Mouse (Mus musculus): Measurements from ENCODE around the gene Ptprg. TPM values are rescaled to one million over a fixed set of nuclear protein-coding genes. Genes with fewer than 3 reads are reported as not detected.
A peak's percentile ranks its signal among the peaks of the same experiment; 100 is the strongest.

The Ptprg gene
- polyA plus RNA-seq, 1 experiment from 2014 or later, result 1.5 TPM

DNA sequence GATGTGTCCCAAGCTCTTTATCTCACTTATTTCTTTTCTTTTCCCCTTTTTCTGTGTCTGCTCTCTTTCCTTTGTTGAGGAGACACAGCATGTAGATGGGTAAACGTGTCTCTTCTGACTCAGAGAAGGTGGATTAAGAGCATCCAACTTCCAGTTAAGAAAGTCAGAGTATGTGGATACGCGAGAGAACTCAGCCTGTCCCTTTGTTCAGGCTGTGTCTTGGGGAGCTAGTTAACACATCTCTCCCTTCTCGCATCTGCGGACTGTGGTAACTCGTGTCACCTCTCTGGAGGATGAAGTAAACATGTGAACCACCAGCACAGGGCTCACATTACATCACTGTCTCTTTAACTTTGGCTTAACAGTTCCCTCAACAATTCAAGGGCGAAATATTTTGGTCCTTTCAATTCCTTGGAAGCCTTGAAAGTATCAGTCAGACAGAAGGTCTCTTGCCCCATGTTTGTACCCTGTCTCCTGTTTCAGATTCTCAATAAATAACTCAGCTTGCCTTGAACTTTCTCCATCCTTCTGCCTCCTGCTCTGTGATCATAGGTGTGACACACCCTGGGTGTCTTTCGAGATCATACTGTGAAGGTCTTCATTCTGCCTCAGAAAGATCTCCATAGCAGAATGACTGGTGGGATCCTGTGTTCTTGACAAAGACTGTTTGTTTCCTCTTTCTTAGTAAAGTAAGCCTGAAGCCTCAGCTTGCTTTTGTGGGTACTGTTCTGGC lies 51.0 kb downstream of the Ptprg start:
- no peak for ATAC-seq (ENCODE audit: low read depth)
- H3K9ac ChIP-seq (ENCODE audit: low read depth, low read length), result no peak overlapping the region
- no peak overlapping the region for H3K4me3 ChIP-seq (ENCODE audit: low read depth, low read length)
- 46% methylated on average over 8 of the region's 8 CpGs for WGBS (ENCODE audit: insufficient replicate concordance)
- no peaks in the 10 kb centered on the region for H3K27me3 ChIP-seq (ENCODE audit: control insufficient read depth, insufficient read depth, low read depth, low read length)
- H3K4me2 ChIP-seq (ENCODE audit: low read depth, low read length), result no peak overlapping the region
- no peaks in the 10 kb centered on the region for H3K9me3 ChIP-seq (replicated peaks; ENCODE audit: control insufficient read depth, low read length)
- no peaks in the 10 kb centered on the region for H3K36me3 ChIP-seq (ENCODE audit: control insufficient read depth, insufficient read depth)
- no peaks in the 10 kb centered on the region for H3K4me1 ChIP-seq (ENCODE audit: control insufficient read depth, low read depth, low read length)
- H3K27ac ChIP-seq (ENCODE audit: low read length), result no peak overlapping the region

DNA sequence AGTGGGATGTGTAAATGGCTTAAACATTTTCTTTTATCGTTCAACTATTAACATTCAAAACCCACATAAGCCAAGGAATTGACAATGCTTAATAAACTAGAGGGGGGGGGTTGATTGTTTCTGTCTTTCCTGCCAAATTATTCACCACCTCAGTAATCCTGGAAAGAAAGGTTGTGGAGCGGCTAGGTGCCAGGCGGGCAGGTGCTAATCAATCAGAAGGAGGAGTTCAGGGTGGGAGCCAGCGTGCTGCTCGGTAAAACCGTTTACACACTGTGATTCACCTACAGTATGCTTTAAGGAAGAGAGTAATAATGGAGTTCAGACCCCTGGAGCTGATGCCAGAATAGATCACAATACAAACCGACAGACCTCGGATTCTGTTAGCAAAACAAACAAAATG lies 55.0 kb downstream of the Ptprg start:
- H3K4me3 ChIP-seq (ENCODE audit: low read depth, low read length), result no peak overlapping the region
- no peak for ATAC-seq (ENCODE audit: low read depth)
- H3K9me3 ChIP-seq (replicated peaks; ENCODE audit: control insufficient read depth, low read length), result no peaks in the 10 kb centered on the region
- H3K27me3 ChIP-seq (ENCODE audit: control insufficient read depth, insufficient read depth, low read depth, low read length), result no peaks in the 10 kb centered on the region
- no peak overlapping the region for H3K4me2 ChIP-seq (ENCODE audit: low read depth, low read length)
- no peaks in the 10 kb centered on the region for H3K4me1 ChIP-seq (ENCODE audit: control insufficient read depth, low read depth, low read length)
- no peak overlapping the region for H3K27ac ChIP-seq (ENCODE audit: low read length)
- H3K36me3 ChIP-seq (ENCODE audit: control insufficient read depth, insufficient read depth), result no peaks in the 10 kb centered on the region
- no peak overlapping the region for H3K9ac ChIP-seq (ENCODE audit: low read depth, low read length)
- 43% methylated on average over 8 of the region's 8 CpGs for WGBS (ENCODE audit: insufficient replicate concordance)

DNA sequence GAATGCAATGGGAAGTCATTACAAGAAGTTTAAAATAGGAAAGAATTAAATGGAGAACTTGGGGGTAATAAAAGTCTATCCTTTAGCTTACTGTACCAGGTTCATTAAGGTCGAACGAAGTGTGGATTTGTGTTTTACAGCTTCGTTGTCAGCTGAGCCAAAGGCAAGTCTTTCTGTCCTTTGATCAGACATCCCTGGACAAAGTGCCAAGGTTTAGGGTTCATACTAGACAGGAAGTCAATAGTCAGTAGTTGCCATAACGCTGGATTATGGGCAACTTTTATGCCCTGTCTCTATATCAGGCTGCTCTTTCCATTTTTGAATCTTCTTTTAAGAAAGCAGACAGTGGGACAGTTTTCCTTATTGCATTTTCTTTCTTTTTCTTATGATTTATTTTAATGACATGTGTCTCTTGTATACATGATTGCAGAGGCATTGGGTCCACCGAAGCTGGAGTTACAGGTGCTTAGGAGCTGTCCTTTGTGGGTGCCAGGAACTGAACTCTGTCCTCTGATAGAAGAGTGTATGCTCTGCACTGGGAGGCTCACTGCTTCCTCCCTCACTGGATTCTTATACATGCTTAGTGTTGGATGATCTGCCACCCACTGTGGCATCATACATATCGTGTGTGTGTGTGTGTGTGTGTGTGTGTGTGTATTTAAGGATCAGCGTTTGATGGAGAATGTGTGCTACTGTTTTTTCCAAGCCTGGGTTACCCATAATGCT lies 56.7 kb downstream of the Ptprg start:
- H3K9ac ChIP-seq (ENCODE audit: low read depth, low read length), result no peak overlapping the region
- H3K36me3 ChIP-seq (ENCODE audit: control insufficient read depth, insufficient read depth), result no peaks in the 10 kb centered on the region
- no peak overlapping the region for H3K27ac ChIP-seq (ENCODE audit: low read length)
- WGBS (ENCODE audit: insufficient replicate concordance), result 58% methylated on average over 7 of the region's 7 CpGs
- no peak for ATAC-seq (ENCODE audit: low read depth)
- H3K9me3 ChIP-seq (replicated peaks; ENCODE audit: control insufficient read depth, low read length), result no peaks in the 10 kb centered on the region
- H3K4me1 ChIP-seq (ENCODE audit: control insufficient read depth, low read depth, low read length), result no peaks in the 10 kb centered on the region
- no peaks in the 10 kb centered on the region for H3K27me3 ChIP-seq (ENCODE audit: control insufficient read depth, insufficient read depth, low read depth, low read length)
- no peak overlapping the region for H3K4me2 ChIP-seq (ENCODE audit: low read depth, low read length)
- no peak overlapping the region for H3K4me3 ChIP-seq (ENCODE audit: low read depth, low read length)

DNA sequence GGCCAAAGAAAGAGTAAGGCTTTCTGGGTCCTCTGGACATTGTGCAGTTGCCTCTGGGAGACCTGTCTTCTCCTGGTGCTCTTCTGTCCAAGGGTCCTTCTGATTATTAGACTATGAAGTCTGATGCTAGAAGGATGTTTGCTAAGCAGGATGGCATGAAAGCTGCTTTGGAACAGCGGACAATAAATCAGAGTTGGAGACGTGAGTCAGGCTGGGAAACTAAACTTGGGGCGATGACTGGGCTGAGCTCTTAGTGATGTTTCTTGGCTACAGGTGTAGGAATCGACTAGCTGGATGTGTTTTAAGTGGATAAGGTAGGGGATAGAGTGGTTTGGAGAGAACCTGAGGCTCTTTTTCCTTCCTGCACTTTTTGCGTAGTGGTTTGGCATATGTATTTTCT lies 59.1 kb downstream of the Ptprg start:
- no peaks in the 10 kb centered on the region for H3K9me3 ChIP-seq (replicated peaks; ENCODE audit: control insufficient read depth, low read length)
- H3K27ac ChIP-seq (ENCODE audit: low read length), result no peak overlapping the region
- no peak overlapping the region for H3K4me2 ChIP-seq (ENCODE audit: low read depth, low read length)
- H3K4me1 ChIP-seq (ENCODE audit: control insufficient read depth, low read depth, low read length), result no peaks in the 10 kb centered on the region; the same call in 1 of the 2 replicates
- no peak for ATAC-seq (ENCODE audit: low read depth)
- H3K36me3 ChIP-seq (ENCODE audit: control insufficient read depth, insufficient read depth), result no peaks in the 10 kb centered on the region
- no peak overlapping the region for H3K4me3 ChIP-seq (ENCODE audit: low read depth, low read length)
- no peaks in the 10 kb centered on the region for H3K27me3 ChIP-seq (ENCODE audit: control insufficient read depth, insufficient read depth, low read depth, low read length)
- no peak overlapping the region for H3K9ac ChIP-seq (ENCODE audit: low read depth, low read length)
- 63% methylated on average over 5 of the region's 5 CpGs for WGBS (ENCODE audit: insufficient replicate concordance)

DNA sequence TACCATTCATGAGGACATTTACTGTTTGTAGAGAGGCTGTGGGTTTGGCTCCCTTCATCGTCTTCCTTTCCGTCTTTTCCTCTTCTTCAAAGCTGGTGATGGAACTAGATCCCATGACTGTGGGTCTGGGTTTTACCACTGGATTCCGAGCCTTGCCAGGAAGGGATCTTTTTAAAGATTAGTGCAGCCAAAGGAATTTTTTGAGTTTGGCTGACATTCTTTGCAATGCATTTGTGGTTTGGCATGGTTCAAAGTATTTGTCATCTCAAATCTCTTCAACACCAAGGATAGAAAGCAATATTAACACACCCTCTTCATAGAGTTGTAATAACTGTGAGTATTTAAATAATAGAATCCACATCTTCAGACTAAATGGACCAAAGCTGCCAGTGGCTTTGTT lies 59.8 kb downstream of the Ptprg start:
- no peak overlapping the region for H3K27ac ChIP-seq (ENCODE audit: low read length)
- H3K4me1 ChIP-seq (ENCODE audit: control insufficient read depth, low read depth, low read length), result no peaks in the 10 kb centered on the region; the same call in 1 of the 2 replicates

DNA sequence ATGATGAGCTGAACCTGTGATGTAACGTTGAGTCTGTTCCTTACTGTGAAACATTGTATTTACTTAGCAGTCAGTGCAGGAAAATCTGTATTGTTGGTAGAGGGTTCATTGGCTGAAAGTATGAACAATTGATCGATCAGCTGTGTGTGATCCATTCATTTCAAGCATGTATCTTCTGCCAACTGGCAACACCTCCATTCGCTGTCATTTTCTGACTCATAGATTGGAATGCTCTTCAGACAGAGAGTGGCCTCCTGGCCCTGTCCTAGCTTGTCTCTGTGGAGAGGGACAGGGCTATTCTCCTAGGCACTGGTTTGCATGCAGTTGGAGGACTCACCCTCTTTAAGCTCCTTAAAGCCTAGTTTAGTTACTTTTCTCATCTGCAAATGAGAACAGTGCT lies 62.4 kb downstream of the Ptprg start:
- Histone ChIP-seq H3K4me3 (ENCODE audit: low read depth, low read length) (no peak overlapping the region), H3K27ac (ENCODE audit: low read length) (no peak overlapping the region), H3K9me3 (replicated peaks; ENCODE audit: control insufficient read depth, low read length) (no peaks in the 10 kb centered on the region), H3K27me3 (ENCODE audit: control insufficient read depth, insufficient read depth, low read depth, low read length) (no peaks in the 10 kb centered on the region), H3K4me2 (ENCODE audit: low read depth, low read length) (no peak overlapping the region), H3K4me1 (ENCODE audit: control insufficient read depth, low read depth, low read length) (no peaks in the 10 kb centered on the region; the same call in 1 of the 2 replicates), H3K9ac (ENCODE audit: low read depth, low read length) (no peak overlapping the region), H3K36me3 (ENCODE audit: control insufficient read depth, insufficient read depth) (no peaks in the 10 kb centered on the region)
- 63% methylated on average over 3 of the region's 3 CpGs for WGBS (ENCODE audit: insufficient replicate concordance)
- no peak for ATAC-seq (ENCODE audit: low read depth)

More for the DNA sequence above, 59.8 kb downstream of the Ptprg start:
- Histone ChIP-seq H3K4me3 (ENCODE audit: low read depth, low read length) (no peak overlapping the region), H3K9me3 (replicated peaks; ENCODE audit: control insufficient read depth, low read length) (no peaks in the 10 kb centered on the region), H3K27me3 (ENCODE audit: control insufficient read depth, insufficient read depth, low read depth, low read length) (no peaks in the 10 kb centered on the region), H3K9ac (ENCODE audit: low read depth, low read length) (no peak overlapping the region), H3K4me2 (ENCODE audit: low read depth, low read length) (no peak overlapping the region), H3K36me3 (ENCODE audit: control insufficient read depth, insufficient read depth) (no peaks in the 10 kb centered on the region)
- ATAC-seq (ENCODE audit: low read depth), result no peak
- 56% methylated on average over 3 of the region's 3 CpGs for WGBS (ENCODE audit: insufficient replicate concordance)

DNA sequence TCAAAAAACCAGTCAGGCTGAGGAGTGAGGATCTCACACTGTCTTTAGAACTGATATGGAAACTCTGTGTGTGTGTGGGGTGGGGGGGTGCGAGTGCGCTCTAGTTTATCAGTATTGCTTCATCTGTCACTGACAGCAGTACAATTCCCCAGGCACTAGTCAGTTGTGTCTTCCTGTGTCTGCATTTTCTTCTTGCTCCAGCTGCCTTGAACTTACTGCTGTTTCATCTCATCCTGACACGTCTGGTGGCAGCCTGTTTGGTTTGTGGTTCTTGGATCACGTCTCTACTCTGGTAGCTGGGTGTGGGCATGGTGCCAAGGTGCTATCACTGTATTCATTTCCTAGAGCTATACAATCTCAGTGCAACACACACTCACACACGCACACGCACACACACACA lies 64.0 kb downstream of the Ptprg start:
- Histone ChIP-seq H3K27ac (ENCODE audit: low read length) (no peak overlapping the region), H3K4me1 (ENCODE audit: control insufficient read depth, low read depth, low read length) (no peaks in the 10 kb centered on the region; the same call in 1 of the 2 replicates), H3K9ac (ENCODE audit: low read depth, low read length) (no peak overlapping the region), H3K27me3 (ENCODE audit: control insufficient read depth, insufficient read depth, low read depth, low read length) (no peaks in the 10 kb centered on the region), H3K4me3 (ENCODE audit: low read depth, low read length) (no peak overlapping the region), H3K36me3 (ENCODE audit: control insufficient read depth, insufficient read depth) (no peaks in the 10 kb centered on the region), H3K9me3 (replicated peaks; ENCODE audit: control insufficient read depth, low read length) (no peaks in the 10 kb centered on the region), H3K4me2 (ENCODE audit: low read depth, low read length) (no peak overlapping the region)
- 36% methylated on average over 6 of the region's 6 CpGs for WGBS (ENCODE audit: insufficient replicate concordance)
- no peak for ATAC-seq (ENCODE audit: low read depth)

DNA sequence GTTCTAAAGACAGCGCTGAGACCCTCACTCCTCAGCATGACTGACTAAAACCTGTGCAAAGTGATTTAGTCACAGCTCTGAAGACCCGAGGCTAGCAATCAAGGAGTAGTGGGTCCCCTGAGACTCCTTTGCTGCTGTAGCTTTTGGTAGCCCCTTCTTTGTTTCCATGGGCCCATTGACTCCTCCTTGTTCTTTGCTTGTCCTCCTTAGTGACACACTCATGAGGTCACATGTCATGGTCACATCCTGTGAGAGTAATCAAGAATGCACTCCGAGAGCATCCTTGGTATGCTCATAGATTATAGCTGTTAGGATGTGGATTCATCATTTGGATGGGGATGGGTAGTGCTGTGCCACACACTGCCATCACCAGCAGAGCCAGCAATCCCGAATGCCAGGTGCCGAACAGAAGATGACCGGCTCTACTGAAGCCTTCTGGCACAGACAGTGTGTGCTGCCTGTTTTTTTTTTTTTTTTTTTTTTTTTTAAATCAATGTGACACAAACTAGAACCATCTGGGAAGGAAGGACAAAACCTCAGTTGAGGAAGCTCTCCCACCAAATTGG lies 64.9 kb downstream of the Ptprg start:
- Histone ChIP-seq H3K4me2 (ENCODE audit: low read depth, low read length) (no peak overlapping the region), H3K4me1 (ENCODE audit: control insufficient read depth, low read depth, low read length) (no peaks in the 10 kb centered on the region; the same call in 1 of the 2 replicates), H3K9me3 (replicated peaks; ENCODE audit: control insufficient read depth, low read length) (no peaks in the 10 kb centered on the region), H3K27ac (ENCODE audit: low read length) (no peak overlapping the region), H3K27me3 (ENCODE audit: control insufficient read depth, insufficient read depth, low read depth, low read length) (no peaks in the 10 kb centered on the region), H3K9ac (ENCODE audit: low read depth, low read length) (no peak overlapping the region), H3K36me3 (ENCODE audit: control insufficient read depth, insufficient read depth) (no peaks in the 10 kb centered on the region), H3K4me3 (ENCODE audit: low read depth, low read length) (no peak overlapping the region)
- ATAC-seq (ENCODE audit: low read depth), result no peak
- 71% methylated on average over 6 of the region's 6 CpGs for WGBS (ENCODE audit: insufficient replicate concordance)

DNA sequence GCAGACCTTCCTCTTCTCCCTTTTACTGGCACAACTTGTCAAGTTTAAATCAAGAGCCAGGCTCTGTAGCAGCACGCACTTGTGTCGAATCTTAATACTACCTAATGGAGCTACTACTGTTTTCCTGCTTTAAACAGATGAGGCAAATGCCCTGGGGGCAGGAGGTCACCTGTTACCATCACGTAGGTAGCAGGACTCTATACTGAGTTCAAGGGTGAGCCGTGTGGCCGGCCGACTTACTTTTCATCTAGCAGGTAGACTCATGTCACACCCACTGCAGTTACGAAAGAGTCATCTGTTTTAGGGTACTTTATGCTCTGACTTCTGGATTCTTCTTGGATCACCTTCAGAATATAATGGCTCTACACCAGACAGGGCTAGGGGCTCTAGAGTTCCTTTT lies 66.3 kb downstream of the Ptprg start:
- no peaks in the 10 kb centered on the region for H3K27me3 ChIP-seq (ENCODE audit: control insufficient read depth, insufficient read depth, low read depth, low read length)
- no peak overlapping the region for H3K4me2 ChIP-seq (ENCODE audit: low read depth, low read length)
- no peak overlapping the region for H3K9ac ChIP-seq (ENCODE audit: low read depth, low read length)
- H3K9me3 ChIP-seq (replicated peaks; ENCODE audit: control insufficient read depth, low read length), result no peaks in the 10 kb centered on the region
- ATAC-seq (ENCODE audit: low read depth), result peak; percentile 88
- 60% methylated on average over 7 of the region's 7 CpGs for WGBS (ENCODE audit: insufficient replicate concordance)
- no peaks in the 10 kb centered on the region; the same call in 1 of the 2 replicates for H3K4me1 ChIP-seq (ENCODE audit: control insufficient read depth, low read depth, low read length)
- no peaks in the 10 kb centered on the region for H3K36me3 ChIP-seq (ENCODE audit: control insufficient read depth, insufficient read depth)
- H3K27ac ChIP-seq (ENCODE audit: low read length), result no peak overlapping the region
- no peak overlapping the region for H3K4me3 ChIP-seq (ENCODE audit: low read depth, low read length)
